Comparison of ENCODE assay signal across 8 mouse cellular contexts in the genomic region with DNA sequence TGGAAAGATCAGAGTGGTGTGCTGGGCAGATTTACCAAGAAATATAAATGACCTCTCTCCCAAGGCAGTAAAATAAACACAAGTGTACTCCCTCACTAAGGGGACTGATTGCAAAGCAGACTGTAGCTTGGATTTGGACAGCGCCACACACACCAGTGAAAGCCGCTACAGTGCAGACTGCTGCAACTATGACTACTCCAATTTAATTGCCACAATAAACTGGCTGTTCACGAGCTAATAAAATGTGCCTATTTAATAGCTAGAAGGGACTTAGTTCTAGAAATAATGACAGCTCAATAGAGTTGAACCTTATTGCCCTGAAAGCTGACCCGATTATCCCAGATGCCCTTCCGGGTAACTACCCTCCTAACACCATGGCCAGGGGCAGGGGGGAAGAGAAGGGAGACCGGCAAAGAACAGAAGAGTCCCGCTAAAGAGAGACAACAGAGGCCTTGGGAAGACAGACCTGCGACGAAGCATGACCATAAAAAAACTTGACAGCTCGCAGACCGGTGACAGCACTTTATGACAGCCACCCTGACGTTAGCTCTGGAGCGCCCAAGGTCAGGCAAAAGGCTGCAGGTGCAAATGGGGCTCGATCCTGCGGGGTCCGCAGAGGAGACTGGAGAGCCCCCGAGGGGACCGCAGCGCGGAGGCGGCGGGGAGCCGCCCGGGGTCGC. TPM values are rescaled to one million over a fixed set of nuclear protein-coding genes. Genes with fewer than 3 reads are reported as not detected.
DNase-seq lines count a peak whose midpoint lies in the region; ATAC-seq lines count a peak whose summit lies in the region.

No protein-coding gene starts in this region.

- no peaks in the 10 kb centered on the region; the same call in 1 of the 2 replicates for H3K36me3 ChIP-seq in heart, embryonic 16.5 days (ENCODE audit: control insufficient read depth, insufficient read depth)
- peaks cover 9% of the 10 kb centered on the region; the same call in 1 of the 2 replicates for H3K36me3 ChIP-seq in midbrain, embryonic 10.5 days

- peak overlapping the region; percentile 94 for H3K9ac ChIP-seq in heart, embryonic 16.5 days (ENCODE audit: low read length)

- WGBS in heart, embryonic 16.5 days, result 3% methylated on average over 25 of the region's 25 CpGs
- 7% methylated on average over 25 of the region's 25 CpGs for WGBS in midbrain, embryonic 10.5 days

- peaks cover 30% of the 10 kb centered on the region for H3K4me1 ChIP-seq in heart, embryonic 16.5 days (ENCODE audit: control insufficient read depth, insufficient read depth, low read length)
- H3K4me1 ChIP-seq in midbrain, embryonic 10.5 days, result peaks cover 44% of the 10 kb centered on the region

- no peaks in the 10 kb centered on the region for H3K9me3 ChIP-seq in heart, embryonic 16.5 days (replicated peaks; ENCODE audit: control insufficient read depth, low read length)
- no peaks in the 10 kb centered on the region for H3K9me3 ChIP-seq in midbrain, embryonic 10.5 days (replicated peaks)

- ATAC-seq in activated CD4-positive, CD25-positive, alpha-beta regulatory T cell, adult 4 months, result peak; percentile 16
- ATAC-seq in heart, embryonic 16.5 days (replicated peaks; ENCODE audit: extremely low read depth, insufficient read depth, low FRiP score), result no peak; the same call in 1 of the 2 replicates

- DNase-seq in kidney, postnatal 14 days, result peak; percentile 26
- no peak for DNase-seq in kidney, postnatal 4 days
- DNase-seq in midbrain, embryonic 10.5 days (ENCODE audit: low spot score), result no peak
- DNase-seq in gastrocnemius, adult 18-20 months (ENCODE audit: low spot score), result no peak
- DNase-seq in frontal cortex, adult 2 months (ENCODE audit: extremely low spot score in 1 of 2, low spot score in 1 of 2), result no peak
- no peak for DNase-seq in cerebellum, adult 18-20 months

- H3K27ac ChIP-seq in heart, embryonic 16.5 days (ENCODE audit: low read length), result peak overlapping the region; percentile 93
- peak overlapping the region; percentile 90 for H3K27ac ChIP-seq in midbrain, embryonic 10.5 days (replicated peaks)

- peak overlapping the region; percentile 96 for H3K4me3 ChIP-seq in heart, embryonic 16.5 days (ENCODE audit: low read length)
- H3K4me3 ChIP-seq in midbrain, embryonic 10.5 days, result peak overlapping the region; percentile 99

- H3K27me3 ChIP-seq in heart, embryonic 16.5 days (ENCODE audit: control insufficient read depth, insufficient read depth, low read length), result no peaks in the 10 kb centered on the region
- H3K27me3 ChIP-seq in midbrain, embryonic 10.5 days (ENCODE audit: low read depth, poor library complexity, severe bottlenecking), result no peaks in the 10 kb centered on the region

- peak overlapping the region; percentile 90 for H3K4me2 ChIP-seq in heart, embryonic 16.5 days (ENCODE audit: low read depth, low read length)

RNA-seq across cellular contexts. Expression of gene Zdhhc7, which starts 0.8 kb away (rescaled TPM):
- 1 to 10 TPM; 4.9 to 5.5 TPM for polyA plus RNA-seq in activated CD4-positive, CD25-positive, alpha-beta regulatory T cell, adult 4 months (2017; shearing (Covaris generic))
- 35.8 and 37.8 TPM in 2 replicates for polyA plus RNA-seq in heart, embryonic 16.5 days (2015; fragmentation: Nextera tagmentation; extraction: Ambion mirVana)
- 34.5 and 38.4 TPM in 2 replicates for polyA plus RNA-seq in midbrain, embryonic 10.5 days (2016; fragmentation: Nextera tagmentation; extraction: Ambion mirVana)
- total RNA-seq in gastrocnemius, adult 18-20 months (2021), result 10 to 100 TPM; 20.4 to 24.6 TPM
- polyA plus RNA-seq in frontal cortex, adult 2 months (2012; rRNA removed), result 33.5 and 36.6 TPM in 2 replicates

RNA-seq across cellular contexts. Expression of gene 6430548M08Rik, which starts 13.4 kb away (rescaled TPM):
- polyA plus RNA-seq in activated CD4-positive, CD25-positive, alpha-beta regulatory T cell, adult 4 months (2017; shearing (Covaris generic)), result not detected
- polyA plus RNA-seq in heart, embryonic 16.5 days (2015; fragmentation: Nextera tagmentation; extraction: Ambion mirVana), result 8.4 and 9.4 TPM in 2 replicates
- polyA plus RNA-seq in midbrain, embryonic 10.5 days (2016; fragmentation: Nextera tagmentation; extraction: Ambion mirVana), result 5.8 and 11.0 TPM in 2 replicates
- total RNA-seq in gastrocnemius, adult 18-20 months (2021), result 10 to 100 TPM; 23.3 to 45.0 TPM
- 202 and 212 TPM in 2 replicates for polyA plus RNA-seq in frontal cortex, adult 2 months (2012; rRNA removed)

Comparison
In these comparisons a context has a peak if more than half of its experiments do, and no peak if none do; other contexts are left out.
1. RNA of gene 6430548M08Rik, which starts 13.4 kb away (polyA plus RNA-seq): 202 to 212 TPM in frontal cortex, adult 2 months; 8.4 to 9.4 TPM in heart, embryonic 16.5 days, 5.8 to 11.0 TPM in midbrain, embryonic 10.5 days and not detected in activated CD4-positive, CD25-positive, alpha-beta regulatory T cell, adult 4 months; every median in the first group is over 10 times any median in the second.